Mouse (Mus musculus) midbrain, embryonic 16.5 days (tissue): ENCODE measurements around the gene Smarcal1. TPM values are rescaled to one million over a fixed set of nuclear protein-coding genes. Genes with fewer than 3 reads are reported as not detected.

Experiments
- ATAC-seq: fragments of 200-750 bp; cut with Nextera tagmentation; 2 replicates; pipeline ENCODE4 v1.8.0; 2017; ENCODE audit warnings: moderate TSS enrichment
- H3K27ac ChIP-seq: fragments of 300-500 bp; sonication (generic); 2 replicates; pipeline ENCODE4 v1.5.1; 2014; ENCODE audit warnings: mild to moderate bottlenecking, low read length, mixed read lengths
- H3K27me3 ChIP-seq: fragments of 300-500 bp; sonication (generic); 2 replicates; pipeline ENCODE4 v1.6.1; 2014; ENCODE audit warnings: low read depth, low read length, mixed read lengths; ENCODE audit not compliant: control insufficient read depth, insufficient read depth
- H3K36me3 ChIP-seq: fragments of 300-500 bp; sonication (generic); 2 replicates; pipeline ENCODE4 v1.6.1; 2014; ENCODE audit warnings: mild to moderate bottlenecking, low read length, moderate library complexity, mixed read lengths; ENCODE audit not compliant: control insufficient read depth, insufficient read depth
- H3K4me1 ChIP-seq: fragments of 300-500 bp; sonication (generic); 2 replicates; pipeline ENCODE4 v1.6.1; 2014; ENCODE audit warnings: mild to moderate bottlenecking, low read length, mixed read lengths; ENCODE audit not compliant: control insufficient read depth, insufficient read depth
- H3K4me2 ChIP-seq: fragments of 300-500 bp; sonication (generic); 2 replicates; pipeline ENCODE4 v1.6.1; 2014; ENCODE audit warnings: mild to moderate bottlenecking, low read length, mixed read lengths
- H3K4me3 ChIP-seq: fragments of 300-500 bp; sonication (generic); 2 replicates; pipeline ENCODE4 v1.5.1; 2014; ENCODE audit warnings: low read depth, mild to moderate bottlenecking, low read length, moderate library complexity, mixed read lengths
- H3K9ac ChIP-seq: fragments of 300-500 bp; sonication (generic); 2 replicates; pipeline ENCODE4 v1.6.1; 2014; ENCODE audit warnings: low read depth, low read length, mixed read lengths
- H3K9me3 ChIP-seq: fragments of 300-500 bp; sonication (generic); replicated peaks from 2 replicates; pipeline ENCODE4 v1.6.1; 2014; ENCODE audit warnings: mild to moderate bottlenecking, low read length, mixed read lengths; ENCODE audit not compliant: control insufficient read depth, poor library complexity, severe bottlenecking
- whole genome bisulfite sequencing: fragments of 180-500 bp; shearing (Covaris S2); extraction: QIAGEN DNeasy Blood & Tissue Kit; methylation state at CpG from one replicate; pipeline ENCODE4 v1.1.7; 2014; 5-methylcytosine and 5-hydroxymethylcytosine counted together
- polyA plus RNA-seq: library from polyadenylated mRNA; unstranded; fragments of >200 nt; fragmentation: Nextera tagmentation; extraction: Ambion mirVana; gene quantifications from 2 replicates; pipeline ENCODE4 v1.2.1, GENCODE M21; 2015

Gene Smarcal1
- polyA plus RNA-seq, 1 experiment from 2014 or later, result 31.2 TPM

- H3K4me1 ChIP-seq, result no peaks in the 10 kb centered on the region
- H3K4me3 ChIP-seq, result no peak overlapping the region
- ATAC-seq, result no peak
- no peaks in the 10 kb centered on the region for H3K27me3 ChIP-seq
- H3K9ac ChIP-seq, result no peak overlapping the region
- H3K4me2 ChIP-seq, result no peak overlapping the region
- peaks cover 41% of the 10 kb centered on the region for H3K36me3 ChIP-seq
- 90% methylated on average over 6 of the region's 6 CpGs for WGBS
- no peaks in the 10 kb centered on the region for H3K9me3 ChIP-seq
- no peak overlapping the region for H3K27ac ChIP-seq
Measured at GRCm38 (mm10) chr1:72612172-72612571, 29.1 kb downstream of the Smarcal1 start.

GRCm38 (mm10) chr1:72635221-72635620 is 52.2 kb downstream of the Smarcal1 start:
- Histone ChIP-seq H3K4me3 (no peak overlapping the region), H3K4me1 (no peaks in the 10 kb centered on the region), H3K27ac (no peak overlapping the region), H3K27me3 (no peaks in the 10 kb centered on the region), H3K36me3 (peaks cover 16% of the 10 kb centered on the region), H3K4me2 (no peak overlapping the region), H3K9me3 (no peaks in the 10 kb centered on the region), H3K9ac (no peak overlapping the region)
- no peak for ATAC-seq
- WGBS, result 26% methylated on average over 5 of the region's 5 CpGs

GRCm38 (mm10) chr1:72640658-72641410 is 57.8 kb downstream of the Smarcal1 start:
- Histone ChIP-seq H3K9ac (peak overlapping the region; percentile 36; the same call in 1 of the 2 replicates), H3K9me3 (no peaks in the 10 kb centered on the region)
- ATAC-seq, result peak; percentile 90

GRCm38 (mm10) chr1:72673070-72673469 is 90.0 kb downstream of the Smarcal1 start:
- H3K36me3 ChIP-seq, result no peaks in the 10 kb centered on the region

More at GRCm38 (mm10) chr1:72640658-72641410, 57.8 kb downstream of the Smarcal1 start:
- Histone ChIP-seq H3K27ac (peak overlapping the region; percentile 41; the same call in 1 of the 2 replicates), H3K4me1 (no peaks in the 10 kb centered on the region), H3K4me3 (peak overlapping the region; percentile 38), H3K27me3 (no peaks in the 10 kb centered on the region), H3K4me2 (peak overlapping the region; percentile 58), H3K36me3 (no peaks in the 10 kb centered on the region)
- 42% methylated on average over 49 of the region's 49 CpGs for WGBS

More at GRCm38 (mm10) chr1:72673070-72673469, 90.0 kb downstream of the Smarcal1 start:
- no peak overlapping the region for H3K27ac ChIP-seq
- H3K9ac ChIP-seq, result no peak overlapping the region
- no peak for ATAC-seq
- H3K4me1 ChIP-seq, result no peaks in the 10 kb centered on the region
- H3K27me3 ChIP-seq, result no peaks in the 10 kb centered on the region
- H3K4me3 ChIP-seq, result no peak overlapping the region
- H3K9me3 ChIP-seq, result no peaks in the 10 kb centered on the region
- H3K4me2 ChIP-seq, result no peak overlapping the region
- 38% methylated on average over 3 of the region's 3 CpGs for WGBS

Other genes starting within 250 kb of the Smarcal1 start
- gene March4, start 46.3 kb upstream of the Smarcal1 start, polyA plus RNA-seq, result 7.9 and 8.0 TPM in 2 replicates
- gene Ankar, start 117.3 kb downstream of the Smarcal1 start, polyA plus RNA-seq, result 0.05 TPM in 1 of 2 replicates, not detected in the other
- gene Rpl37a, start 128.0 kb downstream of the Smarcal1 start, polyA plus RNA-seq, result 821 and 838 TPM in 2 replicates
- 244 and 262 TPM in 2 replicates for gene Igfbp2, start 241.3 kb downstream of the Smarcal1 start, polyA plus RNA-seq